Mouse (Mus musculus) liver, postnatal 0 days (tissue): ENCODE data around the gene Utp3. TPM values are rescaled to one million over a fixed set of nuclear protein-coding genes. Genes with fewer than 3 reads are reported as not detected.
A peak's percentile ranks its signal among the peaks of the same experiment; 100 is the strongest.
"Not testable (repeated sequence)": the region's sequence is repeated elsewhere in the genome, so short reads cannot be mapped to it uniquely, and the experiment has no call there.

Experiments used
- ATAC-seq: fragments of 200-750 bp; cut with Nextera tagmentation; 2 replicates; pipeline ENCODE4 v1.8.0; 2017; ENCODE audit warnings: mild to moderate bottlenecking, moderate library complexity
- DNase-seq: peaks from one replicate; pipeline ENCODE4 v3.0.0-alpha.2; 2016
- H3K27ac ChIP-seq: fragments of 300-500 bp; sonication (generic); 2 replicates; pipeline ENCODE4 v1.5.1; 2014; ENCODE audit warnings: antibody characterized with exemption, moderate library complexity, mild to moderate bottlenecking, low read depth
- H3K27me3 ChIP-seq: fragments of 300-500 bp; sonication (generic); 2 replicates; pipeline ENCODE4 v1.6.1; 2014; ENCODE audit warnings: low read length, control low read depth, mixed read lengths; ENCODE audit not compliant: insufficient read depth
- H3K36me3 ChIP-seq: fragments of 300-500 bp; sonication (generic); replicated peaks from 2 replicates; pipeline ENCODE4 v1.6.1; 2014; ENCODE audit warnings: mild to moderate bottlenecking, control low read depth, low read length, moderate library complexity, mixed read lengths; ENCODE audit not compliant: insufficient read depth
- H3K4me1 ChIP-seq: fragments of 300-500 bp; sonication (generic); 2 replicates; pipeline ENCODE4 v1.6.1; 2014; ENCODE audit warnings: antibody characterized with exemption, mild to moderate bottlenecking, control low read depth; ENCODE audit not compliant: insufficient read depth
- H3K4me2 ChIP-seq: fragments of 300-500 bp; sonication (generic); 2 replicates; pipeline ENCODE4 v1.6.1; 2014; ENCODE audit warnings: low read depth, mild to moderate bottlenecking, low read length, moderate library complexity, mixed read lengths
- H3K4me3 ChIP-seq: fragments of 300-500 bp; sonication (generic); 2 replicates; pipeline ENCODE4 v1.5.1; 2014; ENCODE audit warnings: low read depth, low read length
- H3K9ac ChIP-seq: fragments of 300-500 bp; sonication (generic); replicated peaks from 2 replicates; pipeline ENCODE4 v1.6.1; 2014; ENCODE audit warnings: mild to moderate bottlenecking, moderate library complexity
- H3K9me3 ChIP-seq: fragments of 300-500 bp; sonication (generic); 2 replicates; pipeline ENCODE4 v1.6.1; 2016; ENCODE audit warnings: mild to moderate bottlenecking, control low read depth, low read length, mixed read lengths
- CTCF ChIP-seq: sonication (generic); IDR thresholded peaks from 2 replicates; pipeline ENCODE4 v1.5.1; 2016; ENCODE audit warnings: antibody characterized with exemption, low read depth
- EP300 ChIP-seq: IDR thresholded peaks from 2 replicates; pipeline ENCODE4 v1.6.1; 2016; ENCODE audit warnings: antibody characterized with exemption, low read depth, mild to moderate bottlenecking
- WGBS: fragments of 180-500 bp; shearing (Covaris S2); extraction: QIAGEN DNeasy Blood & Tissue Kit; methylation state at CpG from one replicate; pipeline ENCODE4 v1.1.7; 2014; ENCODE audit not compliant: insufficient replicate concordance; 5-methylcytosine and 5-hydroxymethylcytosine counted together
- polyA plus RNA-seq: library from polyadenylated mRNA; unstranded; fragments of >200 nt; fragmentation: Nextera tagmentation; extraction: Ambion mirVana; gene quantifications from 2 replicates; pipeline ENCODE4 v1.2.1, GENCODE M21; 2015

The Utp3 gene
- polyA plus RNA-seq, 1 experiment from 2014 or later: 27.6 TPM

DNA sequence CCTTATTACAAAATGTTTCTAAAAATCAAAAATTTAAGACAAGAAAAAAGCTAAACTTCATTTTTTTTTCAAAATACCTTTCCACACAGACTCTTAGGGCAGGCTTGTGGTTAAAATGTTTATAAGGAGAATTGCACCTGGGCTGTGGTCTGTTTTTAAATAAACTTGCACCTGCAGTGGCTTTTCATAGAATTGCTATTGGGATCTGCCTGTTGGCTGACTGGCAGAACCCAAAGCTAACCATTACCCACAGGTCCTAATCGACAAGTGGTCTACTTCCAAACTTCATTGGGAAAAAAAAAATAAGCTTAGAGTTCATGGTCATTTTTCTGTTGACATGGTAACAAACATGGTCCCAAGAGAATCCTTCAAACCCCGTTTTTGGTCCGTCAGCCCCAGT, 19.6 kb upstream of the Utp3 start:
- no peaks in the 10 kb centered on the region for H3K9me3 ChIP-seq
- DNase-seq (no peak), ATAC-seq (no peak)
- H3K9ac ChIP-seq: no peak overlapping the region
- H3K4me2 ChIP-seq: no peak overlapping the region
- no peak overlapping the region for H3K4me3 ChIP-seq
- TF ChIP-seq CTCF (no peak), EP300 (no peak)
- H3K36me3 ChIP-seq: no peaks in the 10 kb centered on the region
- WGBS: 61% methylated on average over 3 of the region's 3 CpGs
- no peaks in the 10 kb centered on the region for H3K4me1 ChIP-seq
- no peak overlapping the region for H3K27ac ChIP-seq
- H3K27me3 ChIP-seq: no peaks in the 10 kb centered on the region

DNA sequence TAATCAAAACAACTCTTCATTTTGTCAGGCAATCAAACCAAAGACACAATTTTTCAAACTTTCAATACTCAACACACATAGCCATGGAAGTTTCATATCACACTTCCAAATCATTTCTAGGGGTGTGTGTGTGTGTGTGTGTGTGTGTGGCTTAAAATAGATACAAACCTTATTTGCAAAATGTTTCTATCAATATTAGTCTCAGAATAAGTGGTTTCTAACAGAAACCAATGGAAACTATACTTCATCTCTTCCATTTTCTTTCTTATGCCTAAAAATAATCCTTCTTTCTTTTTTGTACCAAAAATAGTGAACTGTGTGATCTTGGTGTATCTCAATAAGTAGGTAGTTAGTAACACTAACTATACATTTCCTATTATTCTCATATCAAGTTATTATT, 13.4 kb upstream of the Utp3 start:
- Histone ChIP-seq H3K4me3 (no peak overlapping the region), H3K27ac (no peak overlapping the region), H3K36me3 (no peaks in the 10 kb centered on the region), H3K9ac (no peak overlapping the region), H3K4me1 (no peaks in the 10 kb centered on the region), H3K27me3 (no peaks in the 10 kb centered on the region), H3K9me3 (no peaks in the 10 kb centered on the region), H3K4me2 (no peak overlapping the region)
- DNase-seq (no peak), ATAC-seq (no peak)
- TF ChIP-seq CTCF (no peak), EP300 (no peak)

GRCm38 (mm10) chr5:88542651-88543282, 11.5 kb upstream of the Utp3 start:
- no peak overlapping the region for H3K9ac ChIP-seq
- H3K4me1 ChIP-seq: no peaks in the 10 kb centered on the region
- no peak overlapping the region for H3K27ac ChIP-seq
- 52% methylated on average over 5 of the region's 5 CpGs for WGBS
- H3K36me3 ChIP-seq: no peaks in the 10 kb centered on the region
- no peaks in the 10 kb centered on the region for H3K27me3 ChIP-seq
- no peak overlapping the region for H3K4me2 ChIP-seq
- 0 out of 2 replicates have a peak, but pooled peaks have one; percentile 63 for ATAC-seq
- no peaks in the 10 kb centered on the region for H3K9me3 ChIP-seq
- TF ChIP-seq EP300 (no peak), CTCF (peak; percentile 70)
- no peak overlapping the region for H3K4me3 ChIP-seq
- DNase-seq: no peak

DNA sequence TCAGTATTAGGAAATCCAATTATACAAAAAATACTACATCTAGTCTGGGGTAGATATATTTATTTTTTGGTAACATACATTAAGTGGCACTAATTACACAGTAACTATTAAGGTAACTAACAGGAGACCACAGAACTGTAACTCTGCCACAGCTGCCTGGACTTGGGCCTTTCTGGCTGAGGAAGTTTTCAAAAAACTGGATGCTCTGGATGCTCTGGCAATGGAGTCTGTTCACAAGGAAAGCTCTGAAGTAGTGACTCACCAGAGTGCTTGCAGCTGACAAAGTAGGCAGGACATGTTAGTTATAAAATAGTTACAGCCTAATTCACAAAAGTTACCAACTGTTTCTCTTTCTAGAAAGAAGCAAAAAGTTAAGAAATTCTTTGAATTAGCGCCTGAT, 9.9 kb upstream of the Utp3 start:
- not testable (repeated sequence) for H3K4me1 ChIP-seq, H3K4me2 ChIP-seq, H3K9ac ChIP-seq, H3K36me3 ChIP-seq, ATAC-seq, H3K27me3 ChIP-seq, H3K27ac ChIP-seq, H3K9me3 ChIP-seq, DNase-seq, H3K4me3 ChIP-seq
- WGBS: 69% methylated on average over 1 of the region's 1 CpGs

- DNase-seq: no peak
- no peaks in the 10 kb centered on the region for H3K36me3 ChIP-seq
- H3K27me3 ChIP-seq: no peaks in the 10 kb centered on the region
- H3K9me3 ChIP-seq: no peaks in the 10 kb centered on the region
- no peak overlapping the region for H3K4me2 ChIP-seq
- H3K9ac ChIP-seq: no peak overlapping the region
- TF ChIP-seq EP300 (no peak), CTCF (no peak)
- no peak overlapping the region for H3K27ac ChIP-seq
- H3K4me1 ChIP-seq: no peaks in the 10 kb centered on the region
- ATAC-seq: no peak
- 89% methylated on average over 7 of the region's 7 CpGs for WGBS
- H3K4me3 ChIP-seq: no peak overlapping the region
Measured at GRCm38 (mm10) chr5:88545536-88545935, 8.7 kb upstream of the Utp3 start.

- H3K9ac ChIP-seq: peak overlapping the region; percentile 75
- H3K4me1 ChIP-seq: peaks cover 13% of the 10 kb centered on the region
- peak overlapping the region; percentile 96 for H3K27ac ChIP-seq
- H3K36me3 ChIP-seq: no peaks in the 10 kb centered on the region
- ATAC-seq (peak; percentile 64), DNase-seq (no peak)
- 3% methylated on average over 29 of the region's 29 CpGs for WGBS
- peak overlapping the region; percentile 82 for H3K4me2 ChIP-seq
- TF ChIP-seq CTCF: no peak
- no peak for TF ChIP-seq EP300
- no peaks in the 10 kb centered on the region for H3K9me3 ChIP-seq
- H3K27me3 ChIP-seq: no peaks in the 10 kb centered on the region
- H3K4me3 ChIP-seq: peak overlapping the region; percentile 97
Measured at GRCm38 (mm10) chr5:88553271-88554085, 784 bp upstream of the Utp3 start.
